Mouse (Mus musculus) heart, postnatal 0 days (tissue): ENCODE measurements around the gene Srprb. TPM values are rescaled to one million over a fixed set of nuclear protein-coding genes. Genes with fewer than 3 reads are reported as not detected.

Experiments
- ATAC-seq: fragments of 200-750 bp; cut with Nextera tagmentation; 2 replicates; pipeline ENCODE4 v1.8.0; 2017; ENCODE audit warnings: low read depth, moderate number of reproducible peaks, moderate library complexity; ENCODE audit not compliant: insufficient read depth
- DNase-seq: peaks from one replicate; pipeline ENCODE4 v3.0.0-alpha.2; 2016; ENCODE audit warnings: low spot score
- H3K27ac ChIP-seq: fragments of 300-500 bp; sonication (generic); 2 replicates; pipeline ENCODE4 v1.5.1; 2014; ENCODE audit warnings: low read depth, mild to moderate bottlenecking
- H3K27me3 ChIP-seq: fragments of 300-500 bp; sonication (generic); 2 replicates; pipeline ENCODE4 v1.6.1; 2014; ENCODE audit warnings: low read length, mixed read lengths; ENCODE audit not compliant: control insufficient read depth, insufficient read depth
- H3K36me3 ChIP-seq: fragments of 300-500 bp; sonication (generic); replicated peaks from 2 replicates; pipeline ENCODE4 v1.6.1; 2014; ENCODE audit warnings: low read length, mixed read lengths; ENCODE audit not compliant: control insufficient read depth, insufficient read depth
- H3K4me1 ChIP-seq: fragments of 300-500 bp; sonication (generic); 2 replicates; pipeline ENCODE4 v1.6.1; 2014; ENCODE audit warnings: antibody characterized with exemption; ENCODE audit not compliant: control insufficient read depth, insufficient read depth
- H3K4me2 ChIP-seq: fragments of 300-500 bp; sonication (generic); 2 replicates; pipeline ENCODE4 v1.6.1; 2014; ENCODE audit warnings: low read depth, mild to moderate bottlenecking, low read length, moderate library complexity
- H3K4me3 ChIP-seq: fragments of 300-500 bp; sonication (generic); 2 replicates; pipeline ENCODE4 v1.5.1; 2014; ENCODE audit warnings: low read depth, low read length
- H3K9ac ChIP-seq: fragments of 300-500 bp; sonication (generic); replicated peaks from 2 replicates; pipeline ENCODE4 v1.6.1; 2014; ENCODE audit warnings: low read depth, low read length, mixed read lengths
- H3K9me3 ChIP-seq: fragments of 300-500 bp; sonication (generic); replicated peaks from 2 replicates; pipeline ENCODE4 v1.6.1; 2016; ENCODE audit warnings: low read length; ENCODE audit not compliant: control insufficient read depth
- CTCF ChIP-seq: IDR thresholded peaks from 2 replicates; pipeline ENCODE4 v1.5.1; 2016; ENCODE audit warnings: antibody characterized with exemption, control low read depth, low read depth
- EP300 ChIP-seq: IDR thresholded peaks from 2 replicates; pipeline ENCODE4 v1.6.1; 2016; ENCODE audit warnings: antibody characterized with exemption, low read depth
- WGBS: fragments of 180-500 bp; shearing (Covaris S2); extraction: QIAGEN DNeasy Blood & Tissue Kit; methylation state at CpG from one replicate; pipeline ENCODE4 v1.1.7; 2014; 5-methylcytosine and 5-hydroxymethylcytosine counted together
- polyA plus RNA-seq: library from polyadenylated mRNA; unstranded; fragments of >200 nt; fragmentation: Nextera tagmentation; extraction: Ambion mirVana; gene quantifications from 2 replicates; pipeline ENCODE4 v1.2.1, GENCODE M21; 2015
- total RNA-seq: library from RNA; depleted of rRNA; stranded (reverse); fragments of >200 nt; gene quantifications from 2 replicates; pipeline ENCODE4 v1.2.3, GENCODE M21; 2014; ENCODE audit warnings: low replicate concordance

Srprb gene
- total and polyA plus RNA-seq, 2 experiments from 2014 or later, result 29.4 to 35.6 TPM

DNA sequence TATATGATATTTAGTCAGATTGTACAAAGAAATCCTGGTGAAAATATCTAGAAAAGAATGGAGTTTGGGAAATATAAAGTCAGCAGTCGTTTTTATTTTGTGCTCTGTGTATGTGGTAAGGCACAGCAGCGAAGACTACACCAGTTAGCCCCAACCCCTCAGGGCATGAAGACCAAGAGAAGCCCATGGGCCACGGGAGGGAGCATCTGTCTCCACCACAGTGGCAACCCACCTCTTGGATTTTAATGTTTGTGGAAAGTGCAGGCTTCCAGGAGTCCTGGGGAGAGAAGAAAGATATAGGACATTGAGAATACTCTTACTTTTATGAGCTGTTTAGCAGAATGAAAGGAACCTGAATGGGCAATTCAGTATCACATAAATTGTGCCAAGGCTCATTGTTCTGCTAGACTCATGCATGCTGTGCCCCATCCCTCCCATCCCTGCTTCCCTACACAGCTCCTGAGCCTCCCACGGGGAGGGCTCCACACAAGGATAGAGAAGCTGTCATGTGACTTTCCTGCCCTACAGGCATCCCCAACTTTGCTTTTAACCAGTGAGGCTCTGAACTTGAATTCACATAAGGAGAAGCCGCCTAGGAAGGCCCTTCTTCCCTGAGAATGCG lies 7.0 kb upstream of the Srprb start:
- no peak for ATAC-seq
- H3K4me1 ChIP-seq, result 0 out of 2 replicates have a peak, but pooled peaks cover 6% of the 10 kb centered on the region

GRCm38 (mm10) chr9:103207846-103208245 lies 5.9 kb upstream of the Srprb start:
- 8% methylated on average over 16 of the region's 16 CpGs for WGBS
- peak; percentile 92 for TF ChIP-seq CTCF
- no peak for TF ChIP-seq EP300
- Histone ChIP-seq H3K27me3 (no peaks in the 10 kb centered on the region), H3K9ac (no peak overlapping the region), H3K27ac (no peak overlapping the region), H3K4me2 (peak overlapping the region; percentile 53), H3K36me3 (no peaks in the 10 kb centered on the region), H3K9me3 (no peaks in the 10 kb centered on the region), H3K4me1 (no peaks in the 10 kb centered on the region), H3K4me3 (peak overlapping the region; percentile 24; the same call in 1 of the 2 replicates)
- ATAC-seq (peak; percentile 90), DNase-seq (peak; percentile 88)

More for the DNA sequence above, 7.0 kb upstream of the Srprb start:
- Histone ChIP-seq H3K27ac (no peak overlapping the region), H3K36me3 (no peaks in the 10 kb centered on the region), H3K27me3 (no peaks in the 10 kb centered on the region), H3K4me3 (no peak overlapping the region), H3K9me3 (no peaks in the 10 kb centered on the region), H3K9ac (no peak overlapping the region), H3K4me2 (no peak overlapping the region)
- WGBS, result 63% methylated on average over 6 of the region's 6 CpGs
- TF ChIP-seq CTCF (no peak), EP300 (no peak)
- no peak for DNase-seq

- H3K36me3 ChIP-seq, result no peaks in the 10 kb centered on the region
- H3K4me3 ChIP-seq, result no peak overlapping the region
- H3K27me3 ChIP-seq, result no peaks in the 10 kb centered on the region
- WGBS, result 83% methylated on average over 5 of the region's 5 CpGs
- DNase-seq (no peak), ATAC-seq (no peak)
- H3K9me3 ChIP-seq, result no peaks in the 10 kb centered on the region
- no peak overlapping the region for H3K27ac ChIP-seq
- H3K4me1 ChIP-seq, result no peaks in the 10 kb centered on the region
- TF ChIP-seq CTCF (no peak), EP300 (no peak)
- H3K9ac ChIP-seq, result no peak overlapping the region
- H3K4me2 ChIP-seq, result no peak overlapping the region
Measured at GRCm38 (mm10) chr9:103205786-103206185, 3.8 kb upstream of the Srprb start.

GRCm38 (mm10) chr9:103188416-103188815 lies 13.5 kb downstream of the Srprb start:
- Histone ChIP-seq H3K4me2 (no peak overlapping the region), H3K36me3 (peaks cover 52% of the 10 kb centered on the region), H3K27me3 (no peaks in the 10 kb centered on the region), H3K9me3 (no peaks in the 10 kb centered on the region), H3K4me1 (no peaks in the 10 kb centered on the region), H3K27ac (no peak overlapping the region), H3K9ac (no peak overlapping the region), H3K4me3 (no peak overlapping the region)
- DNase-seq (no peak), ATAC-seq (no peak)
- TF ChIP-seq CTCF (no peak), EP300 (no peak)
- 84% methylated on average over 4 of the region's 4 CpGs for WGBS

- Histone ChIP-seq H3K27ac (no peak overlapping the region), H3K36me3 (peaks cover 36% of the 10 kb centered on the region), H3K4me2 (no peak overlapping the region), H3K27me3 (no peaks in the 10 kb centered on the region), H3K9ac (no peak overlapping the region), H3K4me3 (no peak overlapping the region), H3K4me1 (no peaks in the 10 kb centered on the region), H3K9me3 (no peaks in the 10 kb centered on the region)
- ATAC-seq, result no peak
- 50% methylated on average over 9 of the region's 9 CpGs for WGBS
- TF ChIP-seq CTCF, result no peak
- TF ChIP-seq EP300, result no peak
- no peak for DNase-seq
Measured at GRCm38 (mm10) chr9:103186747-103187146, 15.2 kb downstream of the Srprb start.

GRCm38 (mm10) chr9:103185946-103186345 lies 16.0 kb downstream of the Srprb start:
- no peak for DNase-seq
- Histone ChIP-seq H3K4me3 (no peak overlapping the region), H3K4me1 (0 out of 2 replicates have a peak, but pooled peaks cover 2% of the 10 kb centered on the region), H3K4me2 (no peak overlapping the region), H3K27me3 (no peaks in the 10 kb centered on the region), H3K36me3 (peaks cover 32% of the 10 kb centered on the region), H3K27ac (no peak overlapping the region), H3K9ac (no peak overlapping the region), H3K9me3 (no peaks in the 10 kb centered on the region)
- ATAC-seq, result no peak
- WGBS, result 70% methylated on average over 8 of the region's 8 CpGs
- TF ChIP-seq CTCF (no peak), EP300 (no peak)
